Mouse (Mus musculus) C2C12 (cell line): ENCODE measurements around the gene Rab11b. TPM values are rescaled to one million over a fixed set of nuclear protein-coding genes. Genes with fewer than 3 reads are reported as not detected.

Experiments used
- H3K27me3 ChIP-seq: one replicate; pipeline ENCODE4 v1.6.1; 2011; ENCODE audit not compliant: control insufficient read depth, insufficient read depth, insufficient read length
- H3K36me3 ChIP-seq: one replicate; pipeline ENCODE4 v1.6.1; 2011; ENCODE audit not compliant: control insufficient read depth, insufficient read depth
- H3K4me3 ChIP-seq: one replicate; pipeline ENCODE4 v1.5.1; 2011; ENCODE audit warnings: mild to moderate bottlenecking, control low read depth; ENCODE audit not compliant: poor library complexity, insufficient read depth, severe bottlenecking
- H3K79me2 ChIP-seq: one replicate; pipeline ENCODE4 v1.6.1; 2011; ENCODE audit not compliant: control insufficient read depth, insufficient read depth
- H3K79me3 ChIP-seq: one replicate; pipeline ENCODE4 v1.6.1; 2011; ENCODE audit warnings: low read depth, control low read depth
- H3ac ChIP-seq: one replicate; pipeline ENCODE3; 2011; ENCODE audit warnings: low read depth; ENCODE audit not compliant: control insufficient read depth, insufficient read length
- CEBPB ChIP-seq: IDR thresholded peaks from one replicate; pipeline ENCODE4 v1.6.1; 2011; ENCODE audit warnings: low read depth, mild to moderate bottlenecking, control low read depth, moderate library complexity
- CTCF ChIP-seq: IDR thresholded peaks from one replicate; pipeline ENCODE4 v1.5.1; 2011; ENCODE audit not compliant: control insufficient read depth, insufficient read depth, insufficient read length
- FOSL1 ChIP-seq: IDR thresholded peaks from one replicate; pipeline ENCODE4 v1.8.0; 2011; ENCODE audit warnings: mild to moderate bottlenecking, low read length; ENCODE audit not compliant: poor library complexity, insufficient read depth, severe bottlenecking
- MAX ChIP-seq: IDR thresholded peaks from one replicate; pipeline ENCODE4 v1.6.1; 2011; ENCODE audit warnings: mild to moderate bottlenecking, control low read depth
- MYOD1 ChIP-seq: IDR thresholded peaks from one replicate; pipeline ENCODE4 v1.6.1; 2011; ENCODE audit warnings: low read depth; ENCODE audit not compliant: control insufficient read depth, insufficient read length
- MYOG ChIP-seq: IDR thresholded peaks from one replicate; pipeline ENCODE4 v1.6.1; 2011; ENCODE audit not compliant: control insufficient read depth, insufficient read length; ENCODE audit errors: extremely low read depth
- USF1 ChIP-seq: IDR thresholded peaks from one replicate; pipeline ENCODE4 v1.6.1; 2011; ENCODE audit warnings: low read depth, mild to moderate bottlenecking, control low read depth, moderate library complexity
- long read RNA-seq, 2 experiments: library from polyadenylated mRNA; unstranded; transcript quantifications; one replicate each; pipeline ENCODE4 v2.0.0; 2019 to 2020
- polyA plus RNA-seq: library from polyadenylated mRNA; unstranded; fragments of >200 nt; fragmentation: generic; extraction: Trizol; gene quantifications from one replicate; pipeline ENCODE4 v1.2.1, GENCODE M21; 2012; ENCODE audit warnings: missing spikeins

Rab11b gene
- polyA plus RNA-seq: 97.3 TPM
- long read RNA-seq, experiment 1, full-length matches to known transcripts: 160 of 179 reads
- long read RNA-seq, experiment 1, partial matches to known transcripts: 5 of 179 reads
- long read RNA-seq, experiment 1, other reads (novel, unspliced or antisense): 14 of 179 reads
- long read RNA-seq, experiment 2, full-length matches to known transcripts: 557 of 585 reads
- long read RNA-seq, experiment 2, partial matches to known transcripts: 9 of 585 reads
- long read RNA-seq, experiment 2, other reads (novel, unspliced or antisense): 19 of 585 reads

DNA sequence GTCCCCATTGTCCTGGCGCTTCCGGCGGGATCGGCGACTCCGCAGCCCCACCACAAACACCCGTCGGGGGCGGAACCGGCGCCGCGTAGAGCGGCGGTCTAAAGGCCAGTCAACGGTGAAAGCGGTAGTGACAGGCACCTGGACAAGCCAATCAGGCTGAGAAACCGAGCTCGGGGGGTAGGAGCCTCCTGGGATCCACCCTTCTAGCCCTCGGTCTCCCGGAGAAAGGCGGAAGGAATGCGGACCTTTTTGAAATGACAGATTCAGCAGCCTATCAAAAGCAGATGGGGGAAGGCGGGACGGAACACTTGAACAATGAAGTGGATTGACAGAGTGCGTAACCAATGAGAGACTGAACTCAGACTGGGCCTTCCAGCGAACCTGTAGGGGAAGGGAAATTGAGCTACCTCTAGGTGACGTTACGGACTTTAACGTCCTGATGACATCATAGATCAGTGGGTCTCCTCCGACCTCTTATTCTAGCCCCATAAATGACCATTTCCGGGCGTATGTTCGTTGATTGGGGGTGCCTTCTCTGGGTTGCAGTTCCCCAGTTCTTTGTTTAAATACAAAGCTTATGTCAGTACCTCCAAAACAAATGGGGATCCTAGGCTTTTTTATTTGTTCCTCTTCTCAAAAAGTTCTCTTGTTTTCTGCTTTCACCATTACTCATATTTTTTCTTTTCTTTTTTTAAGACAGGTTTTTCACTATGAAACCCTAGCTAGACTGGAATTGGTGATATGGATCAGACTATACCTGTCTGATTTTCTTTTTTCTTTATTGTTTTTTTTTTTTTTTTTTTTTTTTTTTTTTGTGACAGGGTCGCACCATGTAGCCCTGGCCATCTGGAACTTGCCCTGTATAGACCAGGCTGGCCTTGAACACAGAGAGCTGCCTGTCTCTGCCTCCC lies at the start of gene Rab11b:
Rab11b (minus strand) TSS at position 276 of the 911 bp plus-strand sequence.
- H3ac ChIP-seq: peak within 1 kb of the TSS; percentile 78
- H3K36me3 ChIP-seq: peaks cover 5% of the 10 kb centered on the region
- peak within 1 kb of the TSS; percentile 91 for H3K4me3 ChIP-seq
- H3K27me3 ChIP-seq: no peaks in the 10 kb centered on the region
- peaks cover 42% of the 10 kb centered on the region for H3K79me2 ChIP-seq
- peaks cover 35% of the 10 kb centered on the region for H3K79me3 ChIP-seq
- no peak for TF ChIP-seq MYOG

GRCm38 (mm10) chr17:33808192-33808591 lies 47.9 kb upstream of the Rab11b start:
- TF ChIP-seq CTCF (no peak), MAX (no peak)
- H3K4me3 ChIP-seq: no peak overlapping the region

GRCm38 (mm10) chr17:33807181-33807888 lies 47.0 kb upstream of the Rab11b start:
- H3K4me3 ChIP-seq: no peak overlapping the region
- no peaks in the 10 kb centered on the region for H3K79me2 ChIP-seq
- H3K36me3 ChIP-seq: no peaks in the 10 kb centered on the region
- no peak overlapping the region for H3ac ChIP-seq
- TF ChIP-seq CEBPB (no peak), USF1 (no peak), FOSL1 (no peak), MYOG (no peak), MYOD1 (no peak), CTCF (no peak), MAX (no peak)
- H3K27me3 ChIP-seq: no peaks in the 10 kb centered on the region
- no peaks in the 10 kb centered on the region for H3K79me3 ChIP-seq

More at GRCm38 (mm10) chr17:33808192-33808591, 47.9 kb upstream of the Rab11b start:
- H3K36me3 ChIP-seq: no peaks in the 10 kb centered on the region
- no peak overlapping the region for H3ac ChIP-seq
- no peaks in the 10 kb centered on the region for H3K27me3 ChIP-seq
- no peaks in the 10 kb centered on the region for H3K79me3 ChIP-seq
- H3K79me2 ChIP-seq: no peaks in the 10 kb centered on the region

GRCm38 (mm10) chr17:33804745-33805144 lies 44.4 kb upstream of the Rab11b start:
- no peaks in the 10 kb centered on the region for H3K79me3 ChIP-seq
- no peak overlapping the region for H3K4me3 ChIP-seq
- no peaks in the 10 kb centered on the region for H3K79me2 ChIP-seq
- no peak overlapping the region for H3ac ChIP-seq
- H3K27me3 ChIP-seq: no peaks in the 10 kb centered on the region
- TF ChIP-seq MAX (no peak), FOSL1 (no peak), CEBPB (no peak), MYOD1 (no peak), USF1 (no peak), MYOG (no peak), CTCF (no peak)
- no peaks in the 10 kb centered on the region for H3K36me3 ChIP-seq

- Histone ChIP-seq H3K4me3 (no peak overlapping the region), H3K36me3 (no peaks in the 10 kb centered on the region)
Measured at GRCm38 (mm10) chr17:33804205-33804604, 43.9 kb upstream of the Rab11b start.

More at GRCm38 (mm10) chr17:33804205-33804604, 43.9 kb upstream of the Rab11b start:
- Histone ChIP-seq H3K79me2 (no peaks in the 10 kb centered on the region), H3K27me3 (no peaks in the 10 kb centered on the region), H3ac (no peak overlapping the region), H3K79me3 (no peaks in the 10 kb centered on the region)
- TF ChIP-seq MYOG (no peak), MAX (no peak)
